Mouse (Mus musculus): Measurements from ENCODE around the gene Prkacb. TPM values are rescaled to one million over a fixed set of nuclear protein-coding genes. Genes with fewer than 3 reads are reported as not detected.
"Not testable (repeated sequence)": the region's sequence is repeated elsewhere in the genome, so short reads cannot be mapped to it uniquely, and the experiment has no call there.

Gene Prkacb
- polyA plus RNA-seq, 1 experiment from 2014 or later: 56.1 TPM

DNA sequence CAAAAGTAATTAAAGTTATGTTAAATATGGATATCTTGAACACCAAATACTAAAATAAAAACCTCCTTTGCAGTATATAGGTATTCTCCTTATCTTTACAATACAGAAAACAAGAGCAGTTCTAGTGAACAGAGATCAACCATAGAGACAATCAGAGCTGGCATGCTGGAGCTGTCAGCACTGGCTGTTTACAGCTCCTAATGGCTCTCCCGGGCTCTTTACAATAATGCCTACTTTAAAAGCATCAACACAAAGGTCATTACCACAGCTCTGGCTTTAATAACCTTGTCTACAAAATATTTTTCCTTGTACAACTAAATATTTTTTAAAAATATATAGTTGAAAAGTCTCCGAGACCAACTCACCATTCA, 43.2 kb downstream of the Prkacb start:
- no peaks in the 10 kb centered on the region for H3K9me3 ChIP-seq (ENCODE audit: control insufficient read depth, low read length)
- WGBS: 40% methylated on average over 2 of the region's 2 CpGs
- peak overlapping the region; percentile 38; the same call in 1 of the 2 replicates for H3K4me2 ChIP-seq (ENCODE audit: low read length)
- ATAC-seq (replicated peaks; ENCODE audit: low FRiP score, low TSS enrichment, low read depth): no peak
- H3K4me3 ChIP-seq (ENCODE audit: low read depth, low read length): no peak overlapping the region
- no peak overlapping the region for H3K9ac ChIP-seq (ENCODE audit: low read length)
- no peaks in the 10 kb centered on the region for H3K36me3 ChIP-seq (ENCODE audit: control insufficient read depth, insufficient read depth, low read length)
- H3K27ac ChIP-seq (ENCODE audit: low read depth): no peak overlapping the region; the same call in 1 of the 2 replicates
- no peaks in the 10 kb centered on the region for H3K27me3 ChIP-seq (replicated peaks; ENCODE audit: control insufficient read depth, insufficient read depth, low read length)
- no peak for DNase-seq (ENCODE audit: low spot score)
- H3K4me1 ChIP-seq (replicated peaks; ENCODE audit: control insufficient read depth, insufficient read depth, low read length): peaks cover 12% of the 10 kb centered on the region

DNA sequence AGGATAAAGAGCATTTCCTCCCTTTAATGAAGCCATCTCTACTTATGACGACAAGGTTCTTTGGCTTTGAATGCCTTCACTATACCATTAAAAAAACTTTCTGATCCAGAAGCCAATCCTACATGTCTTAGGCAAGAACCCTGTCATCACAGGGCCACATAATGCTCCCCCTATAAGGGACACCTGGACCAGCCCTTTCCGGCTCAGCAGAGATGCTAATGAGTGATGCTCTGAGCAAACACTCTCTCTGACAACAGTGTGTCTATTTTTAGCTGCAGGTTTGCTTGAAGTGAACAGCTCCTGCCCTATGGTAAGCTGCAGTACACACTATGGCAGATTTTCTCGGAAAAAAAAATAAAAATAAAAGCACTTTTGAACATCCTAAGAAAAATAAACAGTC, 43.9 kb downstream of the Prkacb start:
- no peak overlapping the region for H3K9ac ChIP-seq (ENCODE audit: low read length)
- H3K36me3 ChIP-seq (ENCODE audit: control insufficient read depth, insufficient read depth, low read length): no peaks in the 10 kb centered on the region
- 82% methylated on average over 3 of the region's 3 CpGs for WGBS
- H3K27ac ChIP-seq (ENCODE audit: low read depth): no peak overlapping the region
- H3K27me3 ChIP-seq (replicated peaks; ENCODE audit: control insufficient read depth, insufficient read depth, low read length): no peaks in the 10 kb centered on the region
- H3K4me3 ChIP-seq (ENCODE audit: low read depth, low read length): no peak overlapping the region
- no peak overlapping the region for H3K4me2 ChIP-seq (ENCODE audit: low read length)
- ATAC-seq (replicated peaks; ENCODE audit: low FRiP score, low TSS enrichment, low read depth): no peak
- no peak for DNase-seq (ENCODE audit: low spot score)
- H3K9me3 ChIP-seq (ENCODE audit: control insufficient read depth, low read length): no peaks in the 10 kb centered on the region
- peaks cover 12% of the 10 kb centered on the region for H3K4me1 ChIP-seq (replicated peaks; ENCODE audit: control insufficient read depth, insufficient read depth, low read length)

DNA sequence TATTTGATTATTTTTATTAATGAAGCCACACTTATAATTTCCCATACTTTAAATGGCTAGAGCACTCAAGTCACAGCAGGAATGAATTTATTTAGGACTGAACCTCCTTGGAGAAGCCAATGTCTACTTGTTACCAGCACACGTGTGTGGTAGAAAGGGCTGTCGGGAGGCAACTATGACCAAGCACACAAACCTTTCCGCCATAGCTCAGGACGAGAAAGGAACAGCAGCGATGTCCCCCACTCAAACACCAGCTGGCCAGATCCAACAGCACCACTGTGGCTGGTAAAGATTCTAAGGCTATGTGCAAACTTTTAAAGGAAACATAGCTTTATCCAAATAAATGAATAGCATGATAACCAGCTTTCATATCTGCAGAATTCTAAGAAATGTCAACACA, 44.4 kb downstream of the Prkacb start:
- no peak for ATAC-seq (replicated peaks; ENCODE audit: low FRiP score, low TSS enrichment, low read depth)
- no peak for DNase-seq (ENCODE audit: low spot score)
- no peak overlapping the region for H3K4me2 ChIP-seq (ENCODE audit: low read length)
- H3K27ac ChIP-seq (ENCODE audit: low read depth): no peak overlapping the region
- no peak overlapping the region for H3K4me3 ChIP-seq (ENCODE audit: low read depth, low read length)
- 86% methylated on average over 5 of the region's 5 CpGs for WGBS
- no peaks in the 10 kb centered on the region for H3K27me3 ChIP-seq (replicated peaks; ENCODE audit: control insufficient read depth, insufficient read depth, low read length)
- H3K9ac ChIP-seq (ENCODE audit: low read length): no peak overlapping the region
- no peaks in the 10 kb centered on the region for H3K36me3 ChIP-seq (ENCODE audit: control insufficient read depth, insufficient read depth, low read length)
- no peaks in the 10 kb centered on the region for H3K9me3 ChIP-seq (ENCODE audit: control insufficient read depth, low read length)
- peaks cover 12% of the 10 kb centered on the region for H3K4me1 ChIP-seq (replicated peaks; ENCODE audit: control insufficient read depth, insufficient read depth, low read length)

- ATAC-seq (replicated peaks; ENCODE audit: low FRiP score, low TSS enrichment, low read depth): no peak
- 52% methylated on average over 8 of the region's 8 CpGs for WGBS
These were observed 46.0 kb downstream of the Prkacb start for GRCm38 (mm10) chr3:146766701-146767181.

GRCm38 (mm10) chr3:146766071-146766605, 46.7 kb downstream of the Prkacb start:
- Histone ChIP-seq H3K4me1 (replicated peaks; ENCODE audit: control insufficient read depth, insufficient read depth, low read length) (peaks cover 12% of the 10 kb centered on the region), H3K9ac (ENCODE audit: low read length) (no peak overlapping the region), H3K4me2 (ENCODE audit: low read length) (no peak overlapping the region), H3K4me3 (ENCODE audit: low read depth, low read length) (no peak overlapping the region), H3K27ac (ENCODE audit: low read depth) (no peak overlapping the region), H3K36me3 (ENCODE audit: control insufficient read depth, insufficient read depth, low read length) (no peaks in the 10 kb centered on the region), H3K27me3 (replicated peaks; ENCODE audit: control insufficient read depth, insufficient read depth, low read length) (no peaks in the 10 kb centered on the region), H3K9me3 (ENCODE audit: control insufficient read depth, low read length) (no peaks in the 10 kb centered on the region)
- DNase-seq (ENCODE audit: low spot score) (no peak), ATAC-seq (replicated peaks; ENCODE audit: low FRiP score, low TSS enrichment, low read depth) (no peak)
- 91% methylated on average over 4 of the region's 4 CpGs for WGBS

More at GRCm38 (mm10) chr3:146766701-146767181, 46.0 kb downstream of the Prkacb start:
- peaks cover 12% of the 10 kb centered on the region for H3K4me1 ChIP-seq (replicated peaks; ENCODE audit: control insufficient read depth, insufficient read depth, low read length)
- H3K9me3 ChIP-seq (ENCODE audit: control insufficient read depth, low read length): no peaks in the 10 kb centered on the region
- no peak overlapping the region for H3K4me2 ChIP-seq (ENCODE audit: low read length)
- no peak overlapping the region for H3K27ac ChIP-seq (ENCODE audit: low read depth)
- no peaks in the 10 kb centered on the region for H3K27me3 ChIP-seq (replicated peaks; ENCODE audit: control insufficient read depth, insufficient read depth, low read length)
- DNase-seq (ENCODE audit: low spot score): no peak
- H3K36me3 ChIP-seq (ENCODE audit: control insufficient read depth, insufficient read depth, low read length): no peaks in the 10 kb centered on the region
- H3K4me3 ChIP-seq (ENCODE audit: low read depth, low read length): no peak overlapping the region
- H3K9ac ChIP-seq (ENCODE audit: low read length): no peak overlapping the region

DNA sequence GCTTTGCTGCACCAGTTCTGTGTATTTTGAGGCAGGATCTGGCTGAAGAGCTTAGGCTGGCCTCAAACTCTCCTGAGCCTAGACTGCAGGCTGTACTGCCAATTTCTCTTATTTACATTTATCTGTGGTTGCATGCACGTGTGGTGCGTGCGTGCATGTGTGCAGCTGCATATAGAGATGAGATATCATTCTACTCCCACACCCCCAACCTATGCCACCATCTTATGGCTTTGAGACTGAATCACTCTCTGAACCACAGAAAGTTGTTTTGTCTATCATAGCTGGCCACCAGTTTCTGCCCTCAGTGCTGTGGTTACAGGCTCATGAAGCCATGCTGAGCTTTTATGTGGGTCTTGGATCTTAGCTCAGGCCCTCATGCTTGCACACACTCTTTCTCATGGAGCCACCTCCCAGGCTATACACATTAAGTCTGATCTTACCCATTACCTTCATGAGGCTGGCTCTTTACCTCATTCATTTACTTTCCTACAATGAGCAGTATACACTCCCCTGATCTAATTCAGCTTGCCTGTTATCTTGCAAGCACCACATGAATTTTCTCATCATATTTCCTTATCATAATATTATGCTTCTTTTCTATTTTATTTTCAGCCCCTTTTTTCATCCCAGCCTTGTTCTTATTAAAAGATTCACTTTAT, 47.8 kb downstream of the Prkacb start:
- Histone ChIP-seq H3K4me2 (ENCODE audit: low read length) (no peak overlapping the region), H3K27ac (ENCODE audit: low read depth) (no peak overlapping the region), H3K9ac (ENCODE audit: low read length) (no peak overlapping the region), H3K36me3 (ENCODE audit: control insufficient read depth, insufficient read depth, low read length) (no peaks in the 10 kb centered on the region), H3K4me3 (ENCODE audit: low read depth, low read length) (no peak overlapping the region), H3K9me3 (ENCODE audit: control insufficient read depth, low read length) (no peaks in the 10 kb centered on the region), H3K4me1 (replicated peaks; ENCODE audit: control insufficient read depth, insufficient read depth, low read length) (peaks cover 3% of the 10 kb centered on the region), H3K27me3 (replicated peaks; ENCODE audit: control insufficient read depth, insufficient read depth, low read length) (no peaks in the 10 kb centered on the region)
- DNase-seq (ENCODE audit: low spot score) (no peak), ATAC-seq (replicated peaks; ENCODE audit: low FRiP score, low TSS enrichment, low read depth) (no peak)
- WGBS: 94% methylated on average over 3 of the region's 3 CpGs

DNA sequence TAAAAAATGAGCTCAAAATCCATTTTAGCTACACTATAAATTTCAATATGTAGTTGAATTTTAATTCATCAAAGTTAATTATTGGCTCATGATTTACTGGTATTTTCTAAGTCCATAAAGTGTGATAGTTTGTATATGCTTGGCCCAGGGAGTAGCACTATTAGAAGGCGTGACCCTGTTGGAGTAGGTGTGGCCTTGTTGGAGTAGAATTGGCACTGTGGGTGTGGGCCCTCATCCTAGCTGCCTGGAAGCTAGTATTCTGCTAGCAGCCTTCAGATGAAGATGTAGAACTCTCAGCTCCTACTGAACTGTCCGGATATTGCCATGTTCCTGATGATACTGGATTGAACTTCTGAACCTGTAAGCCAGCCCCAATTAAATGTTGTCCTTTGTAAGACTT, 49.7 kb downstream of the Prkacb start:
- not testable (repeated sequence) for H3K27ac ChIP-seq (ENCODE audit: low read depth); H3K9ac ChIP-seq (ENCODE audit: low read length); H3K9me3 ChIP-seq (ENCODE audit: control insufficient read depth, low read length); ATAC-seq (replicated peaks; ENCODE audit: low FRiP score, low TSS enrichment, low read depth); H3K36me3 ChIP-seq (ENCODE audit: control insufficient read depth, insufficient read depth, low read length); DNase-seq (ENCODE audit: low spot score); H3K27me3 ChIP-seq (replicated peaks; ENCODE audit: control insufficient read depth, insufficient read depth, low read length); H3K4me3 ChIP-seq (ENCODE audit: low read depth, low read length); H3K4me2 ChIP-seq (ENCODE audit: low read length); H3K4me1 ChIP-seq (replicated peaks; ENCODE audit: control insufficient read depth, insufficient read depth, low read length)
- 94% methylated on average over 2 of the region's 2 CpGs for WGBS

DNA sequence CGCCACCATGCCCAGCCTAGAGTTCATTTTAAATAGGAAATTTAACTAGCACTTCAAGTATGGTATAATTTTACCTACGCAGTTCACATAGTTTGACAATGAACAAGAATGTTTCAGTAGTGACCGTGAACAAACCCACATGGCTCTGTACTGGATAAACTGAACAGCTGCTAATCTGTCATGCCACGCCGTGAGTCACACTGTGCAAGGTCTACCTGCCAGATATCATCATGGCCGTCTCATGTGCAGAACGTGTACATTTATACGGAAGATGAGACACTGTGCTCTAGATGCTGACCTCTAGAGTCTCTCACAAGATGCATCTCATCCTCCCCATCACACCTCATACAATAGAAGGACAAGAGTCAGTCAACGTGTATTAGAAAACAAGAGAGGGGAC, 51.5 kb downstream of the Prkacb start:
- no peak overlapping the region for H3K9ac ChIP-seq (ENCODE audit: low read length)

More for the DNA sequence above, 51.5 kb downstream of the Prkacb start:
- Histone ChIP-seq H3K9me3 (ENCODE audit: control insufficient read depth, low read length) (no peaks in the 10 kb centered on the region), H3K4me2 (ENCODE audit: low read length) (no peak overlapping the region), H3K36me3 (ENCODE audit: control insufficient read depth, insufficient read depth, low read length) (no peaks in the 10 kb centered on the region), H3K4me3 (ENCODE audit: low read depth, low read length) (no peak overlapping the region), H3K4me1 (replicated peaks; ENCODE audit: control insufficient read depth, insufficient read depth, low read length) (no peaks in the 10 kb centered on the region), H3K27me3 (replicated peaks; ENCODE audit: control insufficient read depth, insufficient read depth, low read length) (no peaks in the 10 kb centered on the region), H3K27ac (ENCODE audit: low read depth) (no peak overlapping the region)
- DNase-seq (ENCODE audit: low spot score) (no peak), ATAC-seq (replicated peaks; ENCODE audit: low FRiP score, low TSS enrichment, low read depth) (no peak)
- 94% methylated on average over 9 of the region's 9 CpGs for WGBS
